Mouse (Mus musculus) midbrain, embryonic 12.5 days (tissue): ENCODE data around the gene Gpr153. TPM values are rescaled to one million over a fixed set of nuclear protein-coding genes. Genes with fewer than 3 reads are reported as not detected.

Source experiments
- ATAC-seq: fragments of 200-750 bp; cut with Nextera tagmentation; 2 replicates; pipeline ENCODE4 v1.8.0; 2017; ENCODE audit warnings: low read depth, moderate TSS enrichment, moderate library complexity; ENCODE audit not compliant: low FRiP score
- H3K27ac ChIP-seq: fragments of 300-500 bp; sonication (generic); replicated peaks from 2 replicates; pipeline ENCODE4 v1.5.1; 2016; ENCODE audit warnings: mild to moderate bottlenecking
- H3K27me3 ChIP-seq: fragments of 300-500 bp; sonication (generic); 2 replicates; pipeline ENCODE4 v1.6.1; 2016; ENCODE audit warnings: mild to moderate bottlenecking
- H3K36me3 ChIP-seq: fragments of 300-500 bp; sonication (generic); 2 replicates; pipeline ENCODE4 v1.6.1; 2016
- H3K4me1 ChIP-seq: fragments of 300-500 bp; sonication (generic); 2 replicates; pipeline ENCODE4 v1.6.1; 2016
- H3K4me2 ChIP-seq: fragments of 300-500 bp; sonication (generic); replicated peaks from 2 replicates; pipeline ENCODE4 v1.6.1; 2016; ENCODE audit warnings: mild to moderate bottlenecking, moderate library complexity
- H3K4me3 ChIP-seq: fragments of 300-500 bp; sonication (generic); 2 replicates; pipeline ENCODE4 v1.5.1; 2016; ENCODE audit warnings: mild to moderate bottlenecking
- H3K9ac ChIP-seq: fragments of 300-500 bp; sonication (generic); replicated peaks from 2 replicates; pipeline ENCODE4 v1.6.1; 2016; ENCODE audit warnings: mild to moderate bottlenecking, moderate library complexity
- H3K9me3 ChIP-seq: fragments of 300-500 bp; sonication (generic); 2 replicates; pipeline ENCODE4 v1.6.1; 2016; ENCODE audit warnings: mild to moderate bottlenecking
- WGBS: fragments of 180-500 bp; shearing (Covaris S2); methylation state at CpG from one replicate; pipeline ENCODE4 v1.1.7; 2016; 5-methylcytosine and 5-hydroxymethylcytosine counted together
- polyA plus RNA-seq: library from polyadenylated mRNA; unstranded; fragments of >200 nt; fragmentation: Nextera tagmentation; extraction: Ambion mirVana; gene quantifications from 2 replicates; pipeline ENCODE4 v1.2.1, GENCODE M21; 2016

Gpr153 gene
- polyA plus RNA-seq, 1 experiment from 2014 or later: 12.3 TPM

DNA sequence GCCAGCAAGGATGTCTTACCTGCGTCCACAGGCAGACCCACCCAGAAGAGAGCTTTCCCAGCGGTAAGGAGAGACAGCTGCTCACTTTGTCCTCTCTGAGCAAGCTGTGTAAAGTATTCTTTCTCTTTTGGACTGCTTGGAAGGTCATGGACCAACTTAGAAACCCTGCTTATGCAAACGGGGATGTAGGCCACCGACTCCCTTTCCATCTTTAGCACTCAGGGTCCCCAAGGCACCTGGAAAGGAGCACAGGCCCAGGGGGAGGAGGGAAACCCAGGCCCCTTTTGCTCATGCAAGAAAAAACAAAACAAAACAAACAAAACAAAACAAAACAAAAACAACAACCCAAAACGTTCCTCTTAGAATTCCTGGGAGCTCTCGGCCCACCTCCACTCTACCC is 17.5 kb downstream of the Gpr153 start, which contains the start of gene Hes3:
Gene Hes3 (minus strand): TSS at position 101 of the 400 bp plus-strand sequence.
- 6% methylated on average over 6 of the region's 6 CpGs for WGBS

DNA sequence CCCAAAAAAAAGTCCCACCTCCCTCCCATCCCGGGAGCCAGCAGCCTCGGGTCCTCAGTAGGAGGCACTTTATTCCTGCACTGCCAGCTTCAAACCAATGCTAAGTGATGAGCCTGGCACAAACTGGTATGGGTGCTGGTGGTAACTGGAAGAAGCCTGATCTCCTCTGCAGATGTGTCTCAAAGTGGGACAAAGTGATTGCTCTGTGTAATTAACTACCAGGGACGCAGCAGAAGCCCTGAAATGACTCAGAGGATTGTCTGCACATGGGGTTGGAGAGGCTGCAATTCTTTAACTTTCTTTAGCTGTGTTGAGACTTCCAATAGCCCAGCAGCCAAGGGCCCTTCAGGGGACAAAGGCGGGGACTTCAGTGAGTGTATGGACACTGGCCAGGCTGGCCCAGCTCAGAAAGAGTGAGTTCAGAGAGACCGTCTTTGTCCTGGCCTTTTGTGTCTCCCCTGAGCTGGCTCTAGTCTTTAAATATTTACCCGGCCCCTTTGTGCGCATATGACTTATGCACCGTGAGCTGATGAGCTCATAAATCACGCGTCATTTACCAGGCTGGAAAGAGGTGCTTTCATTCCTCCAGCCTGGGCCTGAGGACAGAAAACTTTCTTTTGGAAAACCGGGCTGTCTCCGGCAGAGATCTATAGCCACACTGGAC is 18.2 kb downstream of the Gpr153 start:
- peak overlapping the region; percentile 22 for H3K4me2 ChIP-seq
- peaks cover 89% of the 10 kb centered on the region for H3K27me3 ChIP-seq
- 8% methylated on average over 12 of the region's 12 CpGs for WGBS
- H3K4me3 ChIP-seq: no peak overlapping the region
- H3K9me3 ChIP-seq: no peaks in the 10 kb centered on the region
- no peak for ATAC-seq
- H3K27ac ChIP-seq: no peak overlapping the region
- H3K4me1 ChIP-seq: peaks cover 64% of the 10 kb centered on the region
- 0 out of 2 replicates have a peak overlapping the region, but pooled peaks have one; percentile 20 for H3K9ac ChIP-seq
- H3K36me3 ChIP-seq: no peaks in the 10 kb centered on the region

More for the DNA sequence above, 17.5 kb downstream of the Gpr153 start, which contains the start of gene Hes3:
- Histone ChIP-seq H3K9me3 (no peaks in the 10 kb centered on the region), H3K27me3 (peaks cover 96% of the 10 kb centered on the region), H3K4me2 (peak within 1 kb of the TSS; percentile 56), H3K4me3 (peak within 1 kb of the TSS; percentile 28), H3K9ac (peak within 1 kb of the TSS; percentile 48), H3K36me3 (no peaks in the 10 kb centered on the region), H3K27ac (peak within 1 kb of the TSS; percentile 61), H3K4me1 (peaks cover 69% of the 10 kb centered on the region)
- no peak for ATAC-seq

DNA sequence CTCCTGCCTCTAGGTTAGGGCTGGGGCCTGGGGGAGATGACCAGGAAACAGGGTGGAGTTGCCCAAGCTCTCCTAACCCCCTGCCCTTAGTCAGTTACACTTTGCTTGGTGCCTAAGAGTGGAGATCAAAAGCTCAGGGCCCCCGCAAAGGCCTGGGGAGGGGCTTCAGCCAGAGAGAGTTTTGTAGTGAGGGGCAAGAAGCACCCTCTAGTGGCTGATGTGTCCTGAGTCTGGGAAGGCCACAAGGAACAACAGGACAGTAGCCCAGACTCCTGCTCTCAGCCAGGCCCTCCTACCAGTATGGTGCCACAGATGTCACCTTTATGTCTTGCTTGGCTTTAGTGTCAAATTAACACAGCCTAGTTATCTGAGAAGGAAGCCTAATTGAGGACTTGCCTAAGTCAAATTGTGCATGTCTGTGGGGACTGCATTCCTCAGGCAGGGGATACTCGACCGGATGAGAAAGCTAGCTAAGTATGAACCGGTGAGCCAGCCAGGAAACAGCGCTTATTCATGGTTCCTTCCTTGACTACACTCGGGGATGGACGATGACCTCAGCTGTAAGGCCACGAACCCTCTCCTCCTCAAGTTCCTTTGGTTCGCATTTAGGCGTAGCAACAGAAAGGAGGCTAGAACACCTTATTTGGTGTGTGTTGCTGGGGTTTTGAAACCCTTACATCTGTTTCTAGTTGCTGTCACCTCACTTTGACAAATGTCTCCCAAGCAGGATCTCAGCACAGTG is 20.3 kb downstream of the Gpr153 start:
- peaks cover 80% of the 10 kb centered on the region for H3K27me3 ChIP-seq
- ATAC-seq: no peak
- H3K36me3 ChIP-seq: no peaks in the 10 kb centered on the region
- peaks cover 68% of the 10 kb centered on the region for H3K4me1 ChIP-seq
- H3K9me3 ChIP-seq: no peaks in the 10 kb centered on the region
- no peak overlapping the region for H3K4me2 ChIP-seq
- no peak overlapping the region for H3K9ac ChIP-seq
- H3K27ac ChIP-seq: no peak overlapping the region
- WGBS: 62% methylated on average over 10 of the region's 10 CpGs
- no peak overlapping the region for H3K4me3 ChIP-seq

DNA sequence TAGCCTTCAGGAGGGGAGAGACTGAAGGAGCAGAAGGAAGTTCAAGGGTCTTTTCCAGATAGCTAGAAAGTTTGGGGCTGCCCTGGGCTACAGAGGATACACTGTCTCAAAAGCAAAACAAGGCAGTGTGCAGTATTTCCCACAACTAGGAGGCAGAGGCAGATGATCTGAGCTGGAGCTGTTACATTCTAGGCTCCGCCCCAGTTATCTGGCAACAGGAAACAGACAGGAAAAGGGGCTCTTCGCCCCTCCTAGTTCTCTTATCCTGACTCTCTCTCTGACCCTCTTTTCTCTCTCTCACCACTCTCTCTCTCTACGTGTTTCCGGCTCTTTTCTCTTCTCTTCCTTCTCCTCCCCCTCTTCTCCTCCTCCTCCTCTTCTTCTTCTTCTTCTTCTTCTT is 21.9 kb downstream of the Gpr153 start:
- 63% methylated on average over 4 of the region's 4 CpGs for WGBS
- no peak overlapping the region for H3K4me3 ChIP-seq
- peaks cover 54% of the 10 kb centered on the region for H3K4me1 ChIP-seq
- ATAC-seq: no peak
- no peak overlapping the region for H3K4me2 ChIP-seq
- peaks cover 13% of the 10 kb centered on the region for H3K36me3 ChIP-seq
- H3K27ac ChIP-seq: no peak overlapping the region
- H3K9ac ChIP-seq: no peak overlapping the region
- no peaks in the 10 kb centered on the region for H3K9me3 ChIP-seq
- peaks cover 65% of the 10 kb centered on the region for H3K27me3 ChIP-seq

DNA sequence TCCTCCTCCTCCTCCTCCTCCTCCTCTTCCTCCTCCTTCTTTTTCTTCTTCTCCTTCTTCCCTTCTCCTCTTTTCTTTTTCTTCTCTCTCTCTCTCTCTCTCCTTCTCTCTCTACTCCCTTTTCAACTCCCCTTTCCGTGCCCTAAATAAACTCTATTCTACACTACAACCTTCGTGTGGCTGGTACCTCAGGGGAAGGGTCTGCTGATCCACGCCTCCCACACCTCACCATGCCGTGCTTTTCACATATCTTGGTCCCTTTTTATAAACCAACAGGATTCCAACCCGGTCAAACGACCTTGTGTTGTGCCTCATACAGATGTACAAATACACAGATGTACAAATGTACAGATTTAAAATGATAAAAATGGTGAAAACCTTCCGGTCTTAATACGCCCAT is 22.3 kb downstream of the Gpr153 start:
- peak overlapping the region; percentile 52; the same call in 1 of the 2 replicates for H3K9ac ChIP-seq
- 18% methylated on average over 8 of the region's 8 CpGs for WGBS
- peaks cover 49% of the 10 kb centered on the region for H3K4me1 ChIP-seq
- H3K27ac ChIP-seq: no peak overlapping the region
- peaks cover 18% of the 10 kb centered on the region for H3K36me3 ChIP-seq
- peak overlapping the region; percentile 98 for H3K4me2 ChIP-seq
- peak overlapping the region; percentile 81 for H3K4me3 ChIP-seq
- H3K27me3 ChIP-seq: peaks cover 61% of the 10 kb centered on the region
- no peak for ATAC-seq
- no peaks in the 10 kb centered on the region for H3K9me3 ChIP-seq

DNA sequence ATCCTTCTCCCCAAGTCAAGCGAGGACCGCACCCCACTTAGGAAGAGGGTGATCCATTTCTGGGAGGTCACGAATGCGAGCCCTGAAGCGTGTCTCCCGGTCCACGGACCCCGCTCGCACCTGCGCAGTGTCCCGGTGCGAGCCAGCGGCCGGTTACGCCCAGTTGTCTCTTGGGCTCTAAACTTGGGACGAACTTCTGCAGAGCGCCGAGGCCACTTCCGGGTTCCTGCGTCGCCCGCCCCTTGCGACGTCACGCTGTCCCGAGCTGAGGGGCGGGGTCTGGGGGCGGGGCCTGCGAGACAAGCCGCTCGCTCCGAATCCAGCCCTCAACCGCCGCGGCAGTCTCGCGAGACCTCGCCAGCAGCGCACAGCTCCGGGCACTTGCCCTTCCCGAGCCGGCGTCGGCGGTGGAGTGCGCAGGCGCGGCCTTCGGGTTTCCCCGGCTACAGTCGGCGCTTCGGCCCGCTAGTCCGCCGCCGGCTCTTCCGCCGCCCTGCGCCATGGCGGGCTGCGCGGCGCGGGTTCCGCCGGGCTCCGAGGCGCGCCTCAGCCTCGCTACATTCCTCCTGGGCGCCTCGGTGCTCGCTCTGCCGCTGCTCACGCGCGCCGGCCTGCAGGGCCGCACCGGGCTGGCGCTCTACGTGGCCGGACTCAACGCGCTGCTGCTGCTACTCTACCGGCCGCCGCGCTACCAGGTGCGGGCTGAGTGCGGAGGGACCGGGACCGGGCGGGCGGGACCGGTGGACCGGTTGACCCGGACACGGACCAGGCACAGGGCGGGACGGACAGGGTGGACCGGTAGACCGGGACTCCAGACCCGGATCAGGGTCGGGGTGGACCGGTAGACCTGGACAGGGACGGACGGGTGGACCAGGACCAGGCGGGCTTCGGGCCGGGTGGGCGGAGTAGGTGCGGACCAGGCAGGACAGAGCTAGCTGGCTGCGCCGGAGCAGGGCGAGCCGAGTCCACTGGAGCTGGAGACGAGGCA is 23.1 kb downstream of the Gpr153 start, which contains the start of gene Icmt:
Gene Icmt (plus strand): TSS at position 354 of the 988 bp plus-strand sequence.
- peaks cover 53% of the 10 kb centered on the region for H3K27me3 ChIP-seq
- ATAC-seq: peak; percentile 93
- under 1% methylated on average over 117 of the region's 119 CpGs for WGBS

DNA sequence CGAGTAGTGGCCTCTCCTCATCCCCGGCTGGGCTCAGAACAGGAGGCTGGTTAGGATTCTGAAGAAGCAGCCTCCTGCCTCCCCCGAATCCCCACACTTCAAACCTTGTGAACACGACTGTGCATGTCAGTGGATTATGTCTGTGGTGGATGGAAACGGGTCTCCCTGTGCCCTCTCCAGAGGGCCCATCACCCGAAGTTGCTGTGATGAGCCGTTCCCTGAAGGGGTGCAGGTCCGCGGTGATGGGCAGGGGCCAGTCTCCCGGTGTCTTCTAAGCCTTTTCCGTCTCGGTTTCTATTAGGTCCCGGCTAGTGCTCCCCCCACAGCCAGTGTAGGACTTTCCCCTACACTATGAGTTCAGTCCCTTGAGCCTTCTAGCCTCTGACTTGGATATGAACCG is 24.8 kb downstream of the Gpr153 start:
- peak overlapping the region; percentile 98 for H3K4me2 ChIP-seq

More for the DNA sequence above, 23.1 kb downstream of the Gpr153 start, which contains the start of gene Icmt:
- peak within 1 kb of the TSS; percentile 81 for H3K4me3 ChIP-seq
- peak within 1 kb of the TSS; percentile 88 for H3K9ac ChIP-seq
- H3K9me3 ChIP-seq: no peaks in the 10 kb centered on the region
- peaks cover 41% of the 10 kb centered on the region for H3K4me1 ChIP-seq
- peaks cover 25% of the 10 kb centered on the region for H3K36me3 ChIP-seq
- H3K4me2 ChIP-seq: peak within 1 kb of the TSS; percentile 98
- H3K27ac ChIP-seq: peak within 1 kb of the TSS; percentile 63

DNA sequence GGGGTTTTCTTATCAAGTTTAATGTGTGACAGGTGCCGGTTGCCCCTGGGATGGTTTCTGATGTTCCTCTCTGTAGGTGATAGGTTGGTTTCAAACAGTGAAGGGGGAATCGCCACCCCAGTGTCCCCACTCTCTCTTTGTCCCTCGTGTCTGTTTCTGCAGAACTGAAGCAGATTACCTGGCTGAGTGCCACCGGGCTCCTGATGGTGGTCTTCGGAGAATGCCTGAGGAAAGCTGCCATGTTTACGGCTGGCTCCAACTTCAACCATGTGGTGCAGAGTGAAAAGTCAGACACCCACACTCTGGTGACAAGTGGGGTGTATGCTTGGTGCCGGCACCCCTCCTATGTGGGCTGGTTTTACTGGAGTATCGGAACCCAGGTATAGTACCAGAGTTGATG is 26.3 kb downstream of the Gpr153 start:
- Histone ChIP-seq H3K27me3 (peaks cover 20% of the 10 kb centered on the region), H3K4me3 (no peak overlapping the region), H3K9ac (no peak overlapping the region), H3K4me2 (no peak overlapping the region), H3K27ac (no peak overlapping the region), H3K36me3 (peaks cover 57% of the 10 kb centered on the region), H3K9me3 (no peaks in the 10 kb centered on the region), H3K4me1 (peaks cover 20% of the 10 kb centered on the region)
- no peak for ATAC-seq
- 92% methylated on average over 8 of the region's 8 CpGs for WGBS

More for the DNA sequence above, 24.8 kb downstream of the Gpr153 start:
- Histone ChIP-seq H3K27ac (no peak overlapping the region), H3K36me3 (peaks cover 42% of the 10 kb centered on the region), H3K27me3 (peaks cover 36% of the 10 kb centered on the region), H3K9me3 (no peaks in the 10 kb centered on the region), H3K4me3 (0 out of 2 replicates have a peak overlapping the region, but pooled peaks have one; percentile 81), H3K4me1 (peaks cover 25% of the 10 kb centered on the region), H3K9ac (peak overlapping the region; percentile 37)
- WGBS: 82% methylated on average over 14 of the region's 14 CpGs
- no peak for ATAC-seq

DNA sequence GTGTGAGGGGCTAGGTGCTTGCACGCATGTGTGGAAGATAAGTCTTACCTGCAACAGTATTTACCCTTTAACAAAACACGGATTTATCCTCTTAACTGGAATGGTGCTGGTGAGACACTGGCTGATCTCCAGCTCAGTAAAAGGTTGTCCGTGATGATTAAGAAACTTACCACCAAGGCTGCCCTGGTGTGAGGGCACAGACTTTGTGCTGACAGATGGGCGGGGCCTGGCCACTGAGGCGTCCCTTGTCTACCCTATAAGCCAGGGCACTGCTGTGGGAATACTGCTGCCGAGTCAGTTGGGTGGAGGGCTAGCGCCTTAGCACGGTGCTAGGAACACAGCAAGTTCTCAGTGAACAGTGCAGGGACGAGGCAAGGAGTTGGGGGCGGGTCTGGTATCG is 28.0 kb downstream of the Gpr153 start:
- H3K27ac ChIP-seq: no peak overlapping the region

DNA sequence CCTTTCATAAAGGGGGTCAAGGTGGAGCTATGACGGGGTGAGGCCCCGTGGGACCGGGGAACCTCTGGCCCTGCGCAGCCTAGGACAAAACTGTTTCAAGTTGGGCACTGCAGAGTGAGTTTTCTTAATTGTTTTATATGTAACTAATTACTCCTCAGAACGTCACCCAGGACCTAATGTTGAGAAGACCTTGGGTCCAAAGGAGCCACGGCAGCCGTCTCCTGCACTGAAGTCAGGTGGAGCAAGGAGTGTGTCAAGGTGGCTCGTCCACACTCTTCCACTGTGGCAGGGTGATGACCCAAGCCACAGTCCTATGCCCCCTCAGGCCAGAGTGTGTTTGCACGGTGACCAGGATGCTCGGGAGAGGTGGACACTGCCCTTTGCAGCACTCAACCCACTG is 29.1 kb downstream of the Gpr153 start:
- WGBS: 93% methylated on average over 10 of the region's 10 CpGs
- Histone ChIP-seq H3K4me2 (no peak overlapping the region), H3K27ac (no peak overlapping the region), H3K27me3 (peaks cover 9% of the 10 kb centered on the region), H3K9ac (no peak overlapping the region), H3K36me3 (peaks cover 58% of the 10 kb centered on the region), H3K9me3 (no peaks in the 10 kb centered on the region), H3K4me1 (peaks cover 10% of the 10 kb centered on the region), H3K4me3 (no peak overlapping the region)
- no peak for ATAC-seq

More for the DNA sequence above, 28.0 kb downstream of the Gpr153 start:
- 67% methylated on average over 11 of the region's 11 CpGs for WGBS
- ATAC-seq: no peak
- H3K9me3 ChIP-seq: no peaks in the 10 kb centered on the region
- H3K36me3 ChIP-seq: peaks cover 58% of the 10 kb centered on the region
- H3K4me1 ChIP-seq: peaks cover 16% of the 10 kb centered on the region
- peaks cover 10% of the 10 kb centered on the region for H3K27me3 ChIP-seq
- H3K9ac ChIP-seq: no peak overlapping the region
- no peak overlapping the region for H3K4me2 ChIP-seq
- no peak overlapping the region for H3K4me3 ChIP-seq

DNA sequence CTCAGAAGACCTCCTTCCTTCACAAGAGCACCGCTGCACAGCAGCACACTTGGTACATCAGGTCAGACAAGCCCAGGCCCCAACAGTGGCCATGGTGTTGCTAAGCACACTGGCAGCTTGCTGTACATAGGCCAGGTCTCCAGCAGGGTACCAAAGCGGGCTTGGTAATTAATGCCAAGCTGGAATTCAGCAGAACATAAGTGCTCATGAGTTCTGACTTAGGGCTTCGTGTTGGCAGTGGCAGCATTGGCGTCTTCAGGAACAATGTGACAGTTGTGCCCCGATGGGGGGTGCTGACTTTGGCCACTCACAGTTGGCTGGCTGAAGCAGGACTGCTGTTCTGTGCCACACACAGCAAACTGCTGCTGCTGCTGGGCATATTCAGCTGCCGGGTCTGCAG is 30.7 kb downstream of the Gpr153 start:
- 91% methylated on average over 6 of the region's 6 CpGs for WGBS
- peaks cover 62% of the 10 kb centered on the region for H3K36me3 ChIP-seq

More for the DNA sequence above, 30.7 kb downstream of the Gpr153 start:
- Histone ChIP-seq H3K4me2 (no peak overlapping the region), H3K4me3 (no peak overlapping the region), H3K27ac (no peak overlapping the region), H3K9me3 (no peaks in the 10 kb centered on the region), H3K4me1 (no peaks in the 10 kb centered on the region), H3K9ac (no peak overlapping the region), H3K27me3 (peaks cover 5% of the 10 kb centered on the region)
- ATAC-seq: no peak
